Mouse (Mus musculus): Measurements from ENCODE around the gene Smyd3. TPM values are rescaled to one million over a fixed set of nuclear protein-coding genes. Genes with fewer than 3 reads are reported as not detected.
A peak's percentile ranks its signal among the peaks of the same experiment; 100 is the strongest.

Gene Smyd3
- total RNA-seq, 2 experiments from 2014 or later = 18.2 to 19.3 TPM

GRCm38 (mm10) chr1:178991045-178991444, 526.8 kb downstream of the Smyd3 start:
- no peak for DNase-seq (ENCODE audit: low spot score in 2 of 2)

DNA sequence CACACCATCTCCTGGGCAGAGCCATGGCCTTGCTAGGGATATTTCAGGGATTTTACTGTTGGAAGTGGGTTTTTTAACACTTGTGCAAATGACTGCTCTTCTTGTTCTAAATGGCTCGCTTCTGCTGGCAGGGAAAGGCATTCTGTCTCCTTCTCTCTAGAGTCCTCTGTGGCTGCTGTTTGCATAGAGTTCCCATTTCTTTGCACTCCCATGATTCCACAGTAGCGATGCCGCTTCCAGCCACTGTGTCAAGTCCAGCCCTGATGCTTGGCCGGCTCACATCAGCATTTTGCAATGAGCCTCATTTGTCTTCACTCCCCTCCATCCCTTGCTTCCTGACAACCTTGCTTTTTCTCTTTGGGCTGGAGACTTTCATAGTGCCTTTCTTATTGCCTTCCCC, 528.4 kb downstream of the Smyd3 start:
- no peak for DNase-seq (ENCODE audit: low spot score in 2 of 2)

- DNase-seq (ENCODE audit: low spot score in 2 of 2) = no peak
Observed at GRCm38 (mm10) chr1:178988176-178988575, 529.7 kb downstream of the Smyd3 start.

DNA sequence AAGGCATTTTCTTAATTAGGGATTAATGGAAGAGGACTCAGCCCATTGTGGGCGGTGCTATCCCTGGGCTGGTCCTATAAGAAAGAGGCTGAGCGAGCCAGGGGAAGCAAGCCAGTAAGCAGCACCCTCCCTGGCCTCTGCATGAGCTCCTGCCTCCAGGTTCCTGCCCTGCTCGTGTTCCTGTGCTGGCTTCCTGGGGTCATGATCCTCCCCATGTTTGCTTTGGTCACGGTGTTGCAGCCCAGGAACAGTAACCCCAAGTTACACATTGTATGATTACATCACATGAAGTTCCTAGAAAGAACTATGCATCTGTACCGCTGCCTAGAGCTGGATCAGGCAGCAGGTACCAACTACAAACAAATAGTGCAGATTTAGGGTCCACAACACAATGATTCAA, 536.2 kb downstream of the Smyd3 start:
- DNase-seq (ENCODE audit: low spot score in 2 of 2) = no peak

- DNase-seq (ENCODE audit: low spot score in 2 of 2) = no peak
Observed at GRCm38 (mm10) chr1:178980185-178980584, 537.7 kb downstream of the Smyd3 start.

DNA sequence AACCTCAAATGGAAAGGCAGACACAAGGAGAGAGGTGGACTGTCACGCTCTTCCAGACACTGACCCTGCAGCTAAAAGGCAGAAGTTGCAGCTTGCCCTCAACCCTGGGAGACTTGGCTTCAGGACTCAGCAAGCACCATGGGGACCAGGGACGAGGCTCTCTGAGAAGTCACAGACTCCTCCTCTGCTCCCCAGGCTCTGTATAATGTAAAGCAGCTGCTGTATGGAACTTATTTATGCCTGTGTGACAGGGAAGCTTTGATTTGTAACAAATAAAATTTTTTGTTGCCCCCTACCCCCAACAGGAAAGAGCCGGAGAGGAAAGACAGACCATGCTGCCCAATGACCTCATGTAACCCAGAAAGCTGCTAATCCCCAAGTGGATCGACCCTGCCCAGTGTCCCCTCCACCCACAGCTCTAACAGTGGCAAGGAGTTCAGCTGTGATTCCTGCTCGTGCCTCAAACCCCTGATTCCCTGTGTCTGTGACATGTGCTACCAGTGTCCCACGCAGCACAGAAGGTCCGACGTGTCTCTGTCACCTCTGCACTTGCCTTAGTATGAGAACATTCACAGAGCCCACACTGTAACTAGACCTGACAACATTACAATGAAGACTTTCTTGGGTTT, 539.1 kb downstream of the Smyd3 start:
- DNase-seq (ENCODE audit: low spot score in 2 of 2) = no peak

DNA sequence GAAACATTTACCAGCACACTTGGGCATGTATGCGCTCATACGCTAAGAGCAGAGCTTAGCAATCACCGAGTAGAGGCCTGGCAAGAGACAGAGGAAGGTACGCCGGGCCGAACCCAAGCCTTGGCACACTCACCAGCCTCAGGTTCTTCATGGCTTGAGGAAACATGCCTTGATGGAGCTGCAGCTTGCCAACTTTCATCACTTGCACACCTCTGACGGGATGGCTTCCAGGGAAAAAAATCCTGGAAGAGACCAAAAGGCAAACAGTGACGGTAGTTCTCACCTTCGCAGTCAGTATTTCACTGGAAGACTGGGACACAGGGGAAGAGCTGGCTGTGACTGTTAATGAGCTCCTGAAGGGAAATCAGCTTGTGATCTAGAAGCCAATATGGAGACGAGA, 545.8 kb downstream of the Smyd3 start:
- DNase-seq (ENCODE audit: low spot score in 2 of 2) = no peak

DNA sequence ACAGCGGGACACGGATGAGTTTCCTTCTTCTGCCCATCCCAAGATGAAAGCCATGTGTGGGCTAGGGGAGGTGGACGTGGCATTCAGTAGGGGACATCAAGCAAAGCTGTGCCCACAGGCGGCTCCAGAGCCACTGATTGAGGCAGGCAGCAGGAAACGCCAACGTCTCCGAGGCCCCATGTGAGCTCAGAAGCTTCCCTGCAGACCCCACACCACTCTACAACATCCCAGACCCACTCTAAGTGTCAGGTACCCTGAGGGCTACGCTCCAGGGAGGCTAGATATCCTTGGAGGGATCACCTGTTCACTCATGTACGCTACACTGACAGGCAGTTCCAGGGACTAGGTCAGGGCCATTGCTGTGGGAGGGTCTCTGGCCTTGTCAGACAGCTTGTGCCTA, 556.2 kb downstream of the Smyd3 start:
- no peak for DNase-seq (ENCODE audit: low spot score in 2 of 2)

DNA sequence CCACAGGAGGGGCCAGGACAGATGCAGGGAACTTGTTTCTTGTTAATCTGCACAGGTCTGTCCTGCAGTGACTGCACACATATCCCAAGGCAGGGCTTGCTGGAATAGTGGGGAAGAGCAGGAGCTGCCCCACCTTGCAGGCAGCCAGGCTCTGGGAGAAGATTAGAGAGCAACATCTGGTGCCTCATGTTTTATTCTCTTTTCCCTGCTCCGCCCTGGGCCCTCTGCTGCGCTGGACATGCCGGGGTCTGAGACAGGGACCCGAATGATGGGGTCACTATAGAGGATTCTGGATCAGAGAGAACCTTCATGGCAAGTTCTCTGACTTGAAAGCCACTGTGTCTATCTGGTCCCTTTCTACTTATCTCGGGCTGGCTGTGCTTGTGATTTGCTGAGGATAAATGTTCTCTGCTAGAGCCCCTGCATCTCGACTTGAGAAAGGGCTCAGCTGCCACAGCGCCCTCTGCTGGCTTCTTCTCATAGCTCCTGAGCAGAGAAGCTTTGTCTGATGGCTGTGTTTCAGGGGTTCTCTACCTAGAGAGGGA, 557.8 kb downstream of the Smyd3 start:
- DNase-seq (ENCODE audit: low spot score in 2 of 2) = peak; percentile 77 to 82

- no peak for DNase-seq (ENCODE audit: low spot score in 2 of 2)
Observed at GRCm38 (mm10) chr1:178958641-178959040, 559.2 kb downstream of the Smyd3 start.

GRCm38 (mm10) chr1:178952910-178953309, 564.9 kb downstream of the Smyd3 start:
- DNase-seq (ENCODE audit: low spot score in 2 of 2) = no peak

DNA sequence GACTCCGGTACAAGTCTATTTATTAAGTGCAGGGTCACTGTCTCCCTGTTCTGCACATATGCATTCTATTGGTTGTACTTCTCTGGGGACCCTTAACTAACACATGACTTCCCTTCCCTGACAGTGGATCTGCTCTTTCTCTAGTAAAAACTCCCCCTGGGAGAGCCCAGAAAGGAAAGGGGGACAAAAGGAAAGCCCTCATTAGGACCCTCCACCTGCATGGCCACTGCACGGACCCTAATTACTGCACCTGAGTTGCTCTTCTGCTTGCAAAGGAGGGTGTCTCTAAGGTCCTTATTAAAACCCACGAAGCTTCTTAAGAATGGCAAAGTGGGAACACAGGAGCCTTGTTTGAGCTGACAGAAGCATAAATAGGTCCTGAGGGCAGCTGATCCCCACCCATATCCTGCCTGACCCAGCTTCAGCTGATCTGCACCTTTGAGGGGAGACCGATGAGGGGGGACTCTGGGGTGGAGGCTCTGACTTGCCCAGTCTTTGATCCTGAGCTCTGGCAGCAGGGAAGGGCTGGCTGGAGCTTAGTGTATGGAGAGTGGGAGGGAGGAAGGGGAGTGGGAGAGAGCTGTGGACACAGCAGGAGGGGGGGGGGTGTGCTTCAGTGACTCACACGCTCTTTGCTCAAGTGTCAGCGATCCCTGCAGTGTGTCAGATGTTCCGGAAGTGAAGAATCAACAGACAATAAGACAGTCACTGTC, 575.4 kb downstream of the Smyd3 start:
- DNase-seq (ENCODE audit: low spot score in 2 of 2) = no peak

DNA sequence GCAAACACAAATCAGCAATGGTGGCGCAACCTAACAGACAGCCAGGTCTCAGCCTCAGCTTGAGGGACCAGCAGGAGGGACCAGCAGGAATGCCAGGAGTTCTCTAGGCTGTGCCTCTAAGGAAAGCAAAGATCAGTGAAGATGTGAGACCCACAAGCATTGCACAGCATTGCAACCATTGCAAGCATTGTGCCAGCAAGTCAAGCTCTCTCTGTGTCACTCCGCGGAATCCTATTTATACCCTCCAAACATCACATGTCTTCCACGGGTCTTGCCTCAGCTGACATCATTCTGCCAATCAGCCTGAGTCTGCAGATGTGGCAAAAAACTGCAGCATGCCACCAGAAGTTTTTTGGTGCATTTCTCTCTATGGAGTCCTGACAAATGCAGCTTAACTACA, 577.5 kb downstream of the Smyd3 start:
- no peak for DNase-seq (ENCODE audit: low spot score in 2 of 2)

- no peak for DNase-seq (ENCODE audit: low spot score in 2 of 2)
Observed at GRCm38 (mm10) chr1:178936976-178937375, 580.9 kb downstream of the Smyd3 start.

DNA sequence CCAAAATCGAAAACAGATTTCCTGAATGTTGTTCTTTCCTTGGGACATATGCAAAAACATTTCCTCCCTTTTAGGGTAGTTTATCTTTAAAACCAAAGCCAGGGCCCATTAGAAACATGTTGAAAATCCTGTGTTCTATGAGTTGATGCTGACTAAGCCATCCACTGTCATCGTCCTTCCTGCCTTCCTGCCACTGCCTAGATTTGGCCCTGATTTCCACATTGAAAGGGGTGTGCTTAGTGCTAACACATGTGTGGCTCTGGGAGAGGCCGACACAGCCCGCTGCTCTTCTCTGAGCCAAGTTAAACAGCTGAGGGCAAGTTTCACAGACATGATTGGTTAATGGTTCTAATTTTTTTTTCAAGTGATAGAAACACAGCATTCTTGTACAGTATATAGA, 581.4 kb downstream of the Smyd3 start:
- DNase-seq (ENCODE audit: low spot score in 2 of 2) = no peak

GRCm38 (mm10) chr1:178933953-178934637, 583.7 kb downstream of the Smyd3 start:
- no peak for DNase-seq (ENCODE audit: low spot score in 2 of 2)

- DNase-seq (ENCODE audit: low spot score in 2 of 2) = no peak
Observed at GRCm38 (mm10) chr1:178929531-178929930, 588.3 kb downstream of the Smyd3 start.

GRCm38 (mm10) chr1:178924492-178925183, 593.2 kb downstream of the Smyd3 start:
- DNase-seq (ENCODE audit: low spot score in 2 of 2) = no peak

DNA sequence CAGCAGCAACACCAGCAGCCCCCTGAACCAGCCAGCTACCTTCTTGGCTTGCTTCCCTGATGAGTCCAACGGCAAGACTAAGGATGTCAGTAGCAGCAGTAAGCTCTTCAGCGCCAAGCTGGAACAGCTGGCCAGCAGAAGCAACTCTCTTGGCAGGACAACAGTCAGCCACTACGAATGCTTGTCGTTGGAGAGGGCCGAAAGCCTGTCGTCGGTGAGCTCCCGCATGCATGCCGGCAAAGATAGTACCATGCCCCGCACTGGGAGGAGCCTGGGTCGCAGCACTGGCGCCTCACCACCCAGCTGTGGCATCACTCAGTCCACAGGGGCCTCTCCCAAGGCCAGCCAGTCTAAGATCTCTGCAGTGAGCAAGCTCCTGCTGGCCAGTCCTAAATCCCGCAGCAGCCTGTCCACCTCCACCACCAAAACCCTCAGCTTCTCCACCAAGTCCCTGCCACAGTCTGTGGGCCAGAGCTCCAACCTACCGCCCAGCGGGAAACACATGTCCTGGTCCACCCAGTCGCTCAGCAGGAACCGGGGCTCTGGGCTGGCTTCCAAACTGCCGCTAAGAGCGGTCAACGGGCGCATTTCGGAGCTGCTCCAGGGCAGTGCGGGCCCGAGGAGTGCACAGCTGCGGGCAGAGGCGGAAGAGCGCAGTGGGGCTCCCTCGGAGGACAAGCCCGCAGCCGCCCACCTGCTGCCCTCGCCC, 600.5 kb downstream of the Smyd3 start:
- DNase-seq (ENCODE audit: low spot score in 2 of 2) = no peak

DNA sequence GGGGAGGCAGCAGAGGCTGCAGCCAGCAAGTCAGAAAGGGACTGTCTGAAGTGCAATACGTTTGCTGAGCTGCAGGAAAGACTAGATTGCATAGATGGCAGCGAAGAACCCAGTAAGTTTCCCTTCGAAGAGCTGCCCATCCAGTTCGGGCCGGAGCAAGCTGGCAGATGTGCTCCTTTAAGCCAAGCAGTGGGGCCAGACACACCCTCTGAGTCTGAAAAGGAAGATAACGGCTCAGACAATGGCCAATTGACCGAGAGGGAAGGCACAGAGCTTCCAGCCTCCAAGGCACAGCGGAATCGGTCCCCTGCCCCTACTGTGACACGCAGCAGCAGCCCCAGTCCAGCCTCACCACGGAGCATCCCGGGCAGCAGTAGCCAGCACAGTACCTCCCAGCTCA, 602.8 kb downstream of the Smyd3 start:
- DNase-seq (ENCODE audit: low spot score in 2 of 2) = no peak
